Mouse (Mus musculus): Measurements from ENCODE around the gene 9530077C05Rik.

DNA sequence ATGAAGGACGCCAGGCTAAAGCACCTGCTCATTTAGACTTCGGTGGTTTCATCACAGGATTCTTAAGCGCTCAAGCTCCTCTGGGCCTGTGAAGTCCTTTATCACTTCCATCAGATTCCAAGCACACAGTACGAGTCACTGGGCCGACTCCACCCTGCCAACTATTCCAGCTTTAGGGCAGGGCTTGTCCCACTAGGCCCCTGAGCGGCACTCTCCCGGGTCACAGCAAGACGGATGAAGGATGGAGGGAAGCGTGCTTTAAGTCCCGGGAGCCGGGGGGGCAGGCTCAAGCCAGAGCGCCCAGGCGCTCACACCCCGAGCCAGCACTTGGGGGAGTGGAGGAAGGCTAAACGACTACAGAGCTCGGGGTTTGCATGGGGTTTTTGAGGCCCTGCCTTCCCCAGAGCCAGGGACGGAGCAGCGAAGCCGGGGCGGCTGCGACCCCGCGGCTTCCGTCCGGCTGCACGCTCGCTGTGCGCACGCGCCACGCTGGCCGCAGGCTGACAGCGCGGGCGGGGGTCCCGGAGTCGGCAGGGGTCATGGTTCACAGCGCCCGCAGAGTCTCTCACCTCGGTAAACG lies 22.8 kb upstream of the 9530077C05Rik start:
- no peak for TF ChIP-seq CTCF (IDR thresholded peaks at IDR 0.05)
- TF ChIP-seq EP300 (IDR thresholded peaks at IDR 0.05): no peak
